Mouse (Mus musculus) monocyte, adult 5-6 weeks (primary cell): Measurements from ENCODE around the gene Cdh6. TPM values are rescaled to one million over a fixed set of nuclear protein-coding genes. Genes with fewer than 3 reads are reported as not detected.

Source experiments
- ATAC-seq: fragments of 153-309, 156-312 bp; replicated peaks from 2 replicates; pipeline ENCODE4 v1.8.0; 2017; ENCODE audit warnings: mild to moderate bottlenecking; ENCODE audit not compliant: low TSS enrichment, insufficient number of reproducible peaks, severe bottlenecking, poor library complexity, low FRiP score
- total RNA-seq: library from RNA; stranded (forward); fragments of 200-1000, 200-491, 200-594 nt; gene quantifications from 3 replicates; pipeline ENCODE4 v1.2.3, GENCODE M21; 2017

The Cdh6 gene
- total RNA-seq, 1 experiment from 2014 or later = not detected

DNA sequence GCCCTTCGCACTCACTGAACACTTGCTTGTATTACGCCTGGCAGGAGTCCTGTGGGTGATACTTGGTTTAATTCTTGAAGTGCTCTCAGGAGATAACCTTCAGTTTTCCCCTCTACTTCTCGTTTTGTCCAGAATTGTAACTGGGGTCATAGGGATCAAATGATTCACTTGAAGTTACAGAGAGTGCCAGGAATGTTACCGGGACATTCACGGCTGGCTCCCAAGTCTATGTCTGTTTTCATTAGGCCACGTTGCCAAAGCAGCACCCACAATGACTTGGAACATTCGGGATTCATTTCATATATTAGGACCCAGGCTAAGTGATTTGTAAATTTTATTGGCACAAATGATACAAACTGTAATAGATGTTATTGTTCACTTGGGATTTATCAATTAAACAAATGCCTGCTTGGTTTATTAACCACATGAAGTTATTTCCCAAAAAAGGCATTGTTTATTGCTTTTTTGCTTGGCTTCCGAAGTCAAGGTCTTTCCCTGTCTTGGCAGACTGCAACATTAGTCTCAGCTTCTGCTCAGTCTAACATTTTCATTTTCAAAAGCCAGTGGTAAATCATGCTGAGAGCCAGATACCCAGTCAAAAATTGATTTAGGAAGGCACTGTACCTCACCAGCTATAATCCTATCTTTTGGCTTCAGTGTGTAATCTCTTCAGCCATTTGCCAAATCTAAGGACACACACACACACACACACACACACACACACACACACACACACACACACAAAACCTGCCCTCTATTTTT lies 96.4 kb downstream of the Cdh6 start:
- ATAC-seq = no peak

DNA sequence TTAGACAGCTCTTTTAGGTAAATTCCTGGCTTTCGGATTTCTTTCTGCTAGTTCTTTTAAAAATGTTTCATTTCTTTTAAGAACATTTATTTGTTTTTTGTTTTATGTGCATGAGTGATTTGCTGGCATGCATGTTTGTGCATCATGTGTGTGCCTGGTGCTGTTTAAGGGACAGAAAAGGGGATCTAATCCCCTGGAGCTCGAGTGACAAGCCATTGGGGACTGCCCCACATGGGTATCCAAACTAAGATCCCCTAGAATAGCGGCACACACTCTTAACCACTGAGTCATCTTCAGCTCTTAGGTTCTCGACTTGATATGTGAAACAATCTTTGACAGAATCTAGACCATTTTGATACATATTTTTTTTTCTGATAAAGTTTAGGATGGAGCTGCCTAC lies 99.4 kb downstream of the Cdh6 start:
- ATAC-seq = no peak

DNA sequence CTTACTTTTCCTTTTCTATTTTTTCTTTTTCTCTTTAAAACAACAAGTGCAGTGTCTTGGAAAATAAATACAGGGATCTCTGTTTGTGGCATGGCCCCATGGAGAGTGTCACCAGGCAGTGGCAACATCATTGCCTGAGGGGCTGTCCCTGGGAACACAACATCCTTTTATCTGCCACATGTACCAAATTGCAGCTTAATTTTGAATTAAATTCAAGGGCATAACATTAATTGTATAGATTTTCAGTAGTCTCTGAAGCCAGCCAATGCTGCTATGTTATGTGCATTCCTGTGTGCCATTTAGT lies 105.3 kb downstream of the Cdh6 start:
- no peak for ATAC-seq

DNA sequence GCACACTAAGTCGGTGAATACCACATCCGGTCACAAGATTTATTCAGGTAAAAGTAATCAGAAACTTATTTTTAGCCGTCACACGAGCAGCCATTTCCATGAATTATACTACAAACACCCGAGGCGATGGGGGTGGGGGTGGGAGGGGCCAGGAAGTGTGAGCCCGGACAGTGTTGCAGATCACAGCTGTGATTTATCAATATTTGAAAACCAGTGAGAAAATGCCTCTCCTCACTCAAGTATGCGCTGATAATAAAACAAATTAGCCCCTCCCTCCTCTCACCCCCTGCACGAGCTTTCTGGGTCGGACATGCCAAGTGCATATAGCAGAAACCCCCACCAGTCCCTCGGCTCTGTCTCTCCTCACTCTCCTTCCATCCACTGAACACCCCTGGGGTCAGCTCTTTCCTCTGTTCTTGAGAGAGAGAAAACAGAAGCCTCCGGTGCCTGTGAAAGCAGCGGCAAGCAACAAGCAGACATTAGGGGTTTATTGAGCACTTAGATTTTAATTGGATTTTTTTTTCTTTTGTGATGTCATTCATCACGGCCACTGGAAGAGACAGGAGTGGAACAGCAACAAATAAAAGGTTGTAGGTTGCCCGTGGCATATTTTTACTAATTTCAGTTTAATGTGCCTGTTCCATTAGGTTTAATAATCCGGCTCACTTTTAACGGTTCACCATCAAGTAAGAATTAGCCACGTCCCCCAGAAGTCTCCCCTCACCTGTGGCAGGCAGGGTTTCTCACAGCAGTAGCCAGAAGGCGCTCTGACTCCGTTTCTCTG lies 105.9 kb downstream of the Cdh6 start:
- no peak for ATAC-seq

DNA sequence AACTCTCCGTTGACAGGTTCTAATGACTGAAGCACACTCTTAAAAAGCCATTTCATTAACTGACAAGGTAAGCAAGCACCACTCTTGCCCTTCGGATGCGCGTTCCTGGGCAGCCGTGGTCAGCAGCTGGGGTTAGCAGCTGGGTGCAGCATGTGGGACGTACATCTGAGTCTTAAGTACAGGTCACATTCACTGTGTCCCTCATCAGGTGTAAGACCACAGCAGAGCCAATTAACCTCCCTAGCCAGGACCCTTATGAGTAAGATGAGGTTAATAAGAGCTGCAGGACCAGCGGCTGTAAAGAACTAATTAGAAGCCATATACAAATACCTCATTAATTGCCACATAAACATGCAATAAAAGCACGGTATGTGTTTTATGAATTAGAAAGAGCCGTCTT lies 106.7 kb downstream of the Cdh6 start:
- ATAC-seq = no peak

DNA sequence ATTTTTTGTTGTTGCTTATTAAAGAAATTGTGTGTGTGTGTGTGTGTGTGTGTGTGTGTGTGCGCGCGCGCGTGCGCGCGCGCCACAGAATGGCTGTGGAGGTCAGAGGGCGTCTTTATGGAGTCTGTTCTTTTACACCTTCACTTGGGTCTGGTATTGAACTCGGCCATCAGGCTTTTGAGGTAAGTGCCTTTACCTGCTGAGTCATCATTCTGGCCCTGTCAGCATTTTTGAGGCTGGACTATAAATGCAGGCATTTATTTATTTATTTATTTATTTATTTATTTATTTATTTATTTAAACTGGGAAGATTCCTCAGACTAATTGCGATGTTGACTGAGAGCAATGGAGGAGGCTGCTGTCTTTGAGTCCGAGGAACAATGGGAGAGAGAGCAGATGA lies 109.8 kb downstream of the Cdh6 start:
- no peak for ATAC-seq

DNA sequence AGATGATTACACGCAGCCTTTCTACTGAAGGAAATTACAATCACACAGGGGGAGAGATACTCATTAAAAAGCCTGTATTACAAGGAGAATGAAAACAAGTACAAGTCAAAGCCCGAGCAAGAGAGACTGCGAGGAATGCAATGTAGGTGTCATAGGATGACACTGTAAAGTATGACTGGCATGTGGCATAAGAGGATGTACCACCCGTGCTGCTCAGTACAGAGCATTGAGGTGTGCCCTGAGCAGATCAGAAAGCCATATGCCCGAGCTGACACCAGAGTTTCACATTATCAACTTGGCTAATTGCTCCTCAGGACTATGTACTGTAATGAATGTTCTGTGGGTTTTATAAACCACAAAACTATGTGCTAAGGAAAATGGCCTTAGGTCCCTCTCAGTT lies 115.7 kb downstream of the Cdh6 start:
- ATAC-seq = no peak

DNA sequence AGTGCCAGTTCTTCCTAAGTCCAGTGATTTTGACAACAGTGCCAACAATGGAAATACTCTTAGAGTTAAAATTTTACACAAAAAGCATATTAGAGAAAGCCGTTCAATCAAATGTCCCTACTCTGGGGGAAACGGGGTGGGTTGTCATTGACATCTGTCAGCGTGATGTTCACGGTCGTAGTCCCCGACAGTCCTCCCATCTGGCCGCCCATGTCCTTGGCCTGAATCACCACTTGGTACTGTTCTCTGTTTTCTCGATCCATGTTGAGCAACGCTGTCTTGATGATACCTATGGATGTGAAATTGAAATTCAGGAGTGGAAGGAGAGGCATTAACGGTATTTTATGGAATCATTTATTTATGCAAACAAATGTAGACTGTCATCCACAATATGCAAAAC lies 116.2 kb downstream of the Cdh6 start:
- ATAC-seq = no peak

DNA sequence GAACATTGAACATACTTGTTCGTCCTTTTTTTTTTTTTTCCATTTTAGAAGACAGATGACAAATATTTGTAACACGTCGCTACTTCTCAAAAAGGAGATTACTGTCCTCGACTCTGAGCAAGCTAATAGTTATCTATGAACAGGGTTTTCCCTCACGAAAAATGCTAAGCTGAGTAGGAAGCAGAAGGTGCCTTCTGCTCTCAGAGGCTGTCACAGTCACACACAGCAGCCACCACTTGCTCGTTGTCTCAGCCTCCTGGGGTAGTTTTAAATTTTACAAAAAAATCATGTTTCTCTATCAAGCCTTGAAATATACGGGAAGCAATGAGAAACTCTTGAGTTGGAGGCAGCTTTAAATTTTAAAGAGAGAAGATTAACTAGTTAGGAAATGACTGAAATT lies 125.6 kb downstream of the Cdh6 start:
- no peak for ATAC-seq

DNA sequence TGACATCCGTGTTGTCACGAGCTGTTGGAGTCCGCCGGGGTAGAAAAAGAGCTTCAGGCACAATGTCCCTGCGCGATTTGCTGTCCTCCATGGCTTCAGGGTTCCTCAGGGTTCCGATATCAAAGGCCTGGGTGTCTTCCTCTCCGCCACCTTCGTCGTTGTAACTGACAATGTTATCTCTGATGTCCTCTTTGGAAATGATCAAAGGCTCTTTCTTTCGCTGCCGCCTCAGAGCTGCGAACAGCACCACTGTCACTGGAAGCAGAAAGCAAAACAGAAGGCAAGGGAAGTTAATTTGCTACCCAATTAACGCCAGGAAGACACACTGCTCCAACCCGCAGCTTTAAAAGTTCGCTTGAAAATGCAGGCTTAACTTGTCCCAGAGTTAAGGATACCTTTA lies 139.0 kb downstream of the Cdh6 start:
- no peak for ATAC-seq

DNA sequence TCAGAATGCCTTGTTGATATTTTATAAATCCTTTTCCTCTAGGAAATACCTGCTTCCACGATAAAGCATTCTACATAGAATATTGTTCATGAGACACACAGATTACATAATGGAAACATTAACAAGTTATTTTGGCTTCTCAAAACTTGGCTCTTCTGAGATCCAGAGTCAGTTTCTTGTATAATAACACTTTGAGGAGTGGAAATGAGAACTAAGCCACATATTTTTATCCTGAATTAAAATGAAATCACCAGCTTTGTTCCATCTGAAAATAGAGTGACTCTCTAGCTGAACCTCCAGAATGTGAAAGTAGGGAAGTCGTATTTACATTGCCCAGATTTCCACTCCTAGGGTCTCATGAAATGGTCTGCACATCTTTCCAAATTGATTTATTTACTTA lies 142.8 kb downstream of the Cdh6 start:
- ATAC-seq = no peak

DNA sequence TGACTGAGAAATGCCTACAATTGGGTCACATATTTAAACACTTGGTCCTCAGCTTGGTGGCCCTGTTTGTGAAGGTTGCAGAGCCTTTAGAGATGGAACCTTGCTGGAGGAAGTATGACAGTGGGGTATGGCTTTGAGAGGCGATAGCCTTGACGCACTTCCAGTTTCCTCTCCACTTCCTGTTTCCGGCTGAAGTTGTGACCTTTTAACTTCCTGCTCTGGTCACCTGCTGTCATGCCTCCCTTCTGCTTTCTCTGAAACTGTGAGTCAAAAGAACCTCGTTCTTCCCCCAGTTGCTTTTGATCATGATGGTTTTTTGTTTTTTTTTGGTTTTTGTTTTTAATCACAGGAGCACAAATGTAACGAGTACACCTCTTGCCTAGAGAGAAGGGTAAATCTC lies 146.0 kb downstream of the Cdh6 start:
- ATAC-seq = no peak

DNA sequence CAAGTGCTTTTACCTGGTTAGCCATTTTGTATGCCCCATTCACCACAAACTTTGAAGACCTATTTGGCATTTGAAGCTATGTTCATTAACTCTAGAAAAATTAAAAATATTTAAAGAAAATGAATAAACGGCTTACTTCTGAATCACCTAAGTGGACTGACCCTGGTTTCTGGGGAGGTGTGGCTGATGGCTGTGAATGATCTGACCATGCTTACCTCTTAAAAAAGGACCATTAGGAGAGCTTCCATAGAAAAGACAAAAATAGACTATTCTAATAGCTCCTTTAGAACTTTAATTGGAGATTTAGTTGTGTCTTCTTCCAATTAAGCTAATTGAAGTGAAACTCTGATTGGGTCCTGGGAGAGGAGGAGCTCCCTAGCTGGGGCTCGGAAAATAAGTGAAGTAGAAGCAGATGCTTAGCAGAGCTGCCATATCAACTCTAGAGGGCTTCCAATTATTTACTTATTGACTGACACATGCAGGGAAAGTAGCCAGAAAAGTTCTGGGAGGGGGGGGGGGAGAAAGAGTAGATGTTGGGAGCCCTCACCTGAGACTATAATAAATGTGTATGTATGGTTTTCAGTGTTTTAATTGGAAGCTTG lies 156.6 kb downstream of the Cdh6 start:
- no peak for ATAC-seq

DNA sequence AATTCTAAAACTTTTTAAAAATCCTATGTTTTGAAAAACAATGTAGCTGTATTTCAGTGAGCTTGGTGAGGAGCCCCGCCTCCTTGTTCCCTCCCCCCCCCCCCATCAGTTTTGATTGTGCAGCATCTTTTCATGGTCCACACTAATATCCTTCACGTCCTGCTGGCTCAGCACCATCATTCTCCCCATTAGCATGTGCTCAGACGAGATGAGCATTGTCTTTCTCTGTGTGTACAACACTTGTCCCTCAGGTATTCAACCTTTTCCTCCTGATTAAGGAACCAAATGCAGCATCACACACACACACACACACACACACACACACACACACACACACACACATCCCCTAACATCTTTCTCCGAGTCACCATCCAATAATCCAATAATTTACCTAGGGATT lies 164.7 kb downstream of the Cdh6 start:
- ATAC-seq = no peak

DNA sequence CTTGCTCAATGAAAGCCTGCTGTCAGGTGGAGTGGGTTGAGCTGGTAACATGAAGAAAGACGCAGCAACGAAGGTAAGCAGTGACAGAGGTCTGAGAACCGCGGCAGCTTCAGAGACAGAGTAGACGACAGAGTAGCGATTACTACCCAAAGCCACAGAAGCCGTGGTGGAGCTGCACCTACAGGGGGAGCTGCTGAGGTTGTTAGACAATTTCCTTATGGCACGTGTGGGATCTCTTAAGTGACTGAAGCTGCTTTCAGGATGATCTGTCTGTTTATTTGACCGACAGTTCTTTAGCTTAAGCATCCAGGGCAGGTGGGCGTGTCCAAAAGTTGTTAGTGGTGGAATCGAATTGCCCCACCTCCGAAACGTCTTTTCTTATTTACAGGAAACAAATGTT lies 167.5 kb downstream of the Cdh6 start:
- ATAC-seq = no peak

DNA sequence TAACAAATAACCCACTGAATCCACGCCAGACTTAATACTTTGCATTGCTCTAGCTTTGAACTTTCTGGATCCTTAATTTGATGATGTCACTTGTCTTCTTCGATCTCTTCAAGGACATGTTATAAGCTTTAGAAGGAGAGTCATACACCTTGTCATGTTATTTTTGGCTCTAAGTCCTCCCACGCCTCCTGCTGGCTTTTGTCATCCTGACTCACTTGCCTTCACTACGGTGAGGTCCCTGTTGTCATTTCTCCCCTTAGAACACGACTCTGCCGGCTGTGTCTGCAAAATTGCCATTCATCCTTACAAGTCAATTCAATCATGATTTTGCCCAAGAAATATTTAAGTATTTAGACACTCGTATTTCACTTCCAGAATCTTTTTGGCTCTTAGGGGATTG lies 171.9 kb downstream of the Cdh6 start:
- ATAC-seq = no peak

DNA sequence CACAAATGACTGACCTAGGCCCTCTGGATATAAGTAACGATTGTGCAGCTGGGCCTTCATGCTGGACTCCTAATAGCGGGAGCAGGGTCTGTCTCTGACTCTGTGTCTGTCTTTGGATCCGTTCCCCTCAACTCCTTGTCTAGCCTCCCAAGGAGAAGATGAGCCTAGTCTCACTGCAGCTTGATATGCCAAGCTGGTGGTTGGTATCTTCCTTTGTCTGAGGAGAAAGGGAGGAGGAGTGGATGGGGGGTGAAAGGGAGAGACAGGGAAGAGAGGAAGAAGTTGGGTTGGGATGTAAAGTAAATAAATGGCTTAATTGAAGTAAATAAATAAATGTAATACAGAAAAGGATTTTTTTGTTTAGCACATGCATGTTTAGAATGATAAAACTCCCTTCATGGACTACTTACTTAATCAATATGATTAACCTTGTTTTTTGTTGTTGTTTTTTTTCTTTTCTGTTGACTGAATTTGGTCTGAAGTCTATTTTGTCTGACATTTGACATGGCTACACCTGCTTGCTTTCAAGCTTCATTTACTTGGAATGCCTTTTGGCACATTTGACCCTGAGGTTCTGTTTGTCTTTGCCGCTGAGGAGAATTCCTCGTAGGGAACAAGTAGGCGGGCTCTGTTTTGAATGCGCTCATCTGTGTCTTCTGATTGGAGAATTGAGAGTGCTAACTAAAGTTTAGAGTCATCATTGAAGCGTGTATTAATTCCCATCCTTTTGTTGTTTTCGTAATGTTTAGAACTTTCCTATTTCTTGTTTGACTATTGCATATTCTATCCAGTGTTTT lies 178.7 kb downstream of the Cdh6 start:
- no peak for ATAC-seq
